Mouse (Mus musculus): ENCODE data around the gene Gypa. TPM values are rescaled to one million over a fixed set of nuclear protein-coding genes. Genes with fewer than 3 reads are reported as not detected.

Gene Gypa
- under 1 TPM in 1 of 2 experiments, not detected in 1; 0.19 TPM for total RNA-seq (2021)
- long read RNA-seq, experiment 1: 0 reads
- long read RNA-seq, experiment 2: 0 reads

DNA sequence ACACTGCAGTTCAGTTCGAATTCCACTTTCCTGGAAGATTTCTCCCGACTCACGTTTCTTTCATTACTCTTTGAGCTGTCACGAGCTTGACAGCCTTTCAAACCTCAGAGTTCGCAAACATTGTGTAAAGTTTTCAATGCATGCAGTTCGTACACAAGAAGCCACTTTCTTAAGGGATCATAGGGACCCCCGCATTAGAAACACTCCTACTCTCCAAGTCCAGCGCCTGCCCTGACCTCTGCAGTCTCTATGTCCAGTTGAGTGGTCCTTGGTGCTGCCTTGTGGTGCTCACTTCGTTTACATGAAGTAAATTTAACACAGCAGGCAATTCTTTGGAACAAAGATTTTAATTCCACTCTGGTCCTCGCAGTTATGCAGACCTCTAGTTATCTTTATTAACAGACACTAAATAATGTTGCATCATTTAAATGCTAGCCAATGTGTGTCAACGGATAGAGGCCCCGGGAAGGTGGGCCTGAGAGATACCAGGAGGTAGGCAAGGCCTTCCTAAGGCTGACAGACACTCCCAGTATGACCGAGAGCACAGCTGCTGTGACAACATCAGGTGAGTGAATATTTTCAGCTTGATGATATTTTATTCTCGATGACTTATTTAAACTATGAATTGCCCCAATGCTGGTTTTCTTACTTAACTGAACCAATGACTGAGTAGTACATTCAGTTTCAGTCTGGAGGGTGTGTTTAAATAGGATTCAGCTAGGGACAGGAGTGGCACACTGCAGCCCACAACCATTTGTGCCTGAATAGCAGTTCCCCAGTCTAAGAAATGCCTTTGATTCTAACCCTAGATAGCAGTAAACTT, at the start of gene Gypa:
TSS of gene Gypa (plus strand) at position 259 of the 823 bp plus-strand sequence.
- DNase-seq: no peak

DNA sequence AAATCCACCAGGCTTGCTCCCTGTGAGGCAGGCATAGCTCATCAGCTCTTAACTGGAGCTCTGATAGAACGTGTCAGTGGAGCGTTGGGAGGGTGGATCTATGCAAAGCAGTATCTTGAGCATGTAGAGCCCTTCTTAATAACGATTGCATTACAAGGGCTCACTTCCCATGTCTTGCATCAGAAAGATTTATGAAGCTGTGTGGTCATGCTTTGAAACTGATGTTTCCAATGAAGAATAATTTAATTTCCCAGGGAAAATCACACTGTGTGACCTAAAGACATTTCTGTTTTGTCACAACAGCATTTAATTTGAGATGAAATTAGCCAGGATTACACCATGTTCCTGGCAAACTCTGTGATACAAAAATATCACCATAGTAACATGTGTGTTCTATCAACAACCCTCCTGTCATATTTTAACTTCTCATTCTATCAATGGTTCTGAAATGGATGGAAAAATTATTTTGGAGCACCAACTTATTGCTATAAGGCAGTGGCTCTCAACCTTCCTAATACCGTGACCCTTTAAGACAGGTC, 49.0 kb upstream of the Gypa start:
- no peak for DNase-seq

DNA sequence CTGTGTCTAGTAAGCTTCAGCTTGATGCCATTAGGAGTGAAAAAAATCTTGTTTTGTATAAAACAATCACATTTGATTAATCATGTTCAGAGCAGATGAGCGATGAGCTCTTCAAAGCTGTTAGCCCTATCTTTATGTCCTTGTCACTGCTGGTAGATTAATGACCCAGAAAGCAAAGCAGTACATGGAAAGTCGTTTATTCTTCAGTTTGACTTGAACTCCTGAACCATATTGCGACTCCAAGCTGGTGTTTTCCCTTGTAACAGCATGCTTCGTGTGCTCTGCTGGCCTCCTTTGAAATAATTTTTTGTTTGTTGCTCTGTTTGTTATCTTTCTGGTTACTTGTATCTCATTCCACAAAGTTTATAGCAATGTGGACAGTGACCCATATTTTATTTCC, 46.4 kb upstream of the Gypa start:
- no peak for DNase-seq

DNA sequence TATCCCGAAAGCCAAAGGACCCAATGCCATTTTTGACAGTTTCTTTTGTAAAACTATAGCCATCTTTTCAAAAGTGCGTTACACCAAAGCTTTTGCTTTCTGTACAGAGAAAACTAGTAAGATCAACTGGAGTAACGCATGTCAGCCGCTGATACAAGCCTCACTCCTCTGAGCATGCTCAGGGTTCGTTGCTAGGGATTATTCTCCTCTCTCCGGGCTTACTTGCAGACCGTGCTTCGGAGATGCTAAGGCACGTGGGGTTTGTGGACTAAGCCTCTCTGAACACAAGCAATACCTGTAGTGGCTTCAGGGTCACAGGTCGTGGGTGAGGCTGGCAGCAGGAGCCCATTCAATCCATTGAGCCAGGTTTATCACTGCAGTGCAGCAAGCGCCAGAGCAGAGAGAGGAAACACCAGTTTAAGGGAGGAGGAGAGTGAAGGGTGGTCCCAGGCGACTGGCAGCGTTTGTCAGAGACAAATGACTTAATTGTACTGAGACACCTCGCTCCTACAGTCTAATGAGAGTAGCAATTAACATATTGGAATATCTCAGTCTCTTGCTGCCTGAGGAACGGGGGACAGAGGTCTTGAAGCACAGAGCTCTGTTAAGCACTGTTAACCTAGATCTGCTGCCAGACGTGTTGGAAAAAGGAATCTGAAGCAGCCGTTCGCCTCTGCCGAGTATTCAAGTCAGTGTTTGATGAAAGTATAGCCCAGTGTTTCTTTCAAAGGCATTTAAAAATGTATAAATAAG, 41.5 kb upstream of the Gypa start:
- DNase-seq: no peak

DNA sequence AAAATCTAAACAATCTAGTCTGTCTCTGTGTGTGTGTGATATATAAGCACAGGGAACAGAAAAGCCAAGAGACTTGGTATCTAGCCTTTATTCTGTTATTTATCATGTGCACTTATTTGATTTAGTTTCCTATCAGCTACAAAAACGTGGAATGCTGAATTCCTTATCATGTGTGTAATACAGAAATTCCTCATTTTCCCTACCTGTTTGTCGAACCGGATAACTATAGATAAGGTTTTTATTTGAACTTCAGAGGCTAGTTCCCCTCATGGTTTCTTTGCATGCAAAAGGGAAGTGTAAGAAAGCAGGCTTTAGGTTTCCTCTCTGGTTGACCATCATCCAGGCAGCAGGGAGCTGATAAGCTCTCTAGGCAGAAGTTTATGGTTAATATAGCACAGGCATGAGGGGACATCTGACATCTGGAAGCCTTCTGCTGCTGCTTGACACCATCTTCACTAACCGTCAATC, 30.1 kb upstream of the Gypa start:
- no peak for DNase-seq

DNA sequence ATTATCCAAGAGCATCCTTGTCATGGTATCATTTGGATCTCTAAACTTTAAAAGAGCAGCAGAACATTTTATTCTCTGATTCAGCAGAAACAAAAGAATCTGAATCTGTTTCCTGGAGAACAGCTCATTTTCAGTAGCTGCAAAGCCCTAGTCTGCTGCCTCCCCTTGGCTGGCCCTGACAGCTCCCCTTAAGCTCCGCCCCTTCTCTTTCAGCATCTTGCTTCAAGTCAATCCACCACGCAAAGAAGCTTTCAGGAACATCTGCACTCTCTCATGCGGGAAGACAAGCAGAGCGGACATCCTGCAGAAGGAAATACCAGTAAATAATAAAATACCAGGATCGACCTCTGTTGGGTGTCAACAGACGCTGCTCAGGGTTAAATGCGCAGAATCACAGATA, 18.6 kb upstream of the Gypa start:
- DNase-seq: no peak

DNA sequence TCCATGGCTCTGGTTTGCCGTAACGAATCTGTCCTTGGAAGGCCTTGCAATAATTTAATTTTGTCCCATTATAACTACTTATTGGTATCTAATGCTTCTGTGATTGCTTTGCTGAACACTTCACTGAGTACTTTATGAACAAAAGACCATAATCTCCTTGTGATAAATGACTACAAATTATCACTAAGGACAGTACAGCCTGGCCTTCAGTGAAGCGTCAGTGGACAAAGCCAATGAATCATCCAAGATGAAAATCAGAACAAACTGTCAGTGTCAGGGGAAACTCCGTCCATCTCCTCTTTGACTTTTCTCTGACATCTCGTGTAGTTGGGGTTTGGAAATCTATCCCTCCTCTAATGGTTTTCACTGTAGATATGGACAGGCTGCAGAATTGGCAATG, 15.4 kb upstream of the Gypa start:
- no peak for DNase-seq

DNA sequence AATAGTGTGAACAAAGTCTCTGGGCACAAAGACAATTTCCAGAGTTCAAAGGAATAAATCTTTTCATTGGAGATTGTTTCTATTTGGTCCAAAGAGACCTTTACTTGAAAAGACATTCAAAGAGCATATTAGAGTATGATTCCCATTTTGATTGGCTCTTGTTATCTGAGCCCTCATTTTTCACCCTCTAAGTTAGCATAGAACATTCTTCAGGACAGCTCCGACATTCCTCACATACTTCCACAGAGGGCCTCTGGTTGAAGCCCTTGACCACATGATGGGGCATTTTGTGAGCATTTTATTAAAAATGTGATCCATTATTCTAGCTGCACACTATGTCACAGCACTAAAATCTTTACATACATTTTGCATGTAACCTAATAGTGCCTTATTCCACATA, 14.5 kb upstream of the Gypa start:
- no peak for DNase-seq

DNA sequence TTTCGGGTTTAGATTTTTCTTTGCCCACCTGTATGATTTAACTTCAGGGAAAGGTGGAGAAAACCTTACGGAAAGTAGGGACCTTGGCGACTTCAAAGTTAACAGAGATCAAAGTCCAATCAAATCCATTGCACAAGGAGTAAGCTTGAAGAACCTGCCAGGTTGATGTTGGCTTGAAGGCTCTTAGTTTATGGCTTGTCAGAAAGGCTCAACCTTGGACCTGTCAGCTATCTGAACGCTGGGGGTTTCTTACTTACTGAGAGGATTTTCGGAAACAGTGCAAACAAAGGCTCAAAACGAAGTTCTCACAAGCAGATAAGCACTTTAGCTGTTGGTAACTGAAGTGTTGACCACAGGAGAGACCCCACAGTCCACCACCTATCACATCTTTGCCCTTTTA, 11.4 kb upstream of the Gypa start:
- DNase-seq: no peak

DNA sequence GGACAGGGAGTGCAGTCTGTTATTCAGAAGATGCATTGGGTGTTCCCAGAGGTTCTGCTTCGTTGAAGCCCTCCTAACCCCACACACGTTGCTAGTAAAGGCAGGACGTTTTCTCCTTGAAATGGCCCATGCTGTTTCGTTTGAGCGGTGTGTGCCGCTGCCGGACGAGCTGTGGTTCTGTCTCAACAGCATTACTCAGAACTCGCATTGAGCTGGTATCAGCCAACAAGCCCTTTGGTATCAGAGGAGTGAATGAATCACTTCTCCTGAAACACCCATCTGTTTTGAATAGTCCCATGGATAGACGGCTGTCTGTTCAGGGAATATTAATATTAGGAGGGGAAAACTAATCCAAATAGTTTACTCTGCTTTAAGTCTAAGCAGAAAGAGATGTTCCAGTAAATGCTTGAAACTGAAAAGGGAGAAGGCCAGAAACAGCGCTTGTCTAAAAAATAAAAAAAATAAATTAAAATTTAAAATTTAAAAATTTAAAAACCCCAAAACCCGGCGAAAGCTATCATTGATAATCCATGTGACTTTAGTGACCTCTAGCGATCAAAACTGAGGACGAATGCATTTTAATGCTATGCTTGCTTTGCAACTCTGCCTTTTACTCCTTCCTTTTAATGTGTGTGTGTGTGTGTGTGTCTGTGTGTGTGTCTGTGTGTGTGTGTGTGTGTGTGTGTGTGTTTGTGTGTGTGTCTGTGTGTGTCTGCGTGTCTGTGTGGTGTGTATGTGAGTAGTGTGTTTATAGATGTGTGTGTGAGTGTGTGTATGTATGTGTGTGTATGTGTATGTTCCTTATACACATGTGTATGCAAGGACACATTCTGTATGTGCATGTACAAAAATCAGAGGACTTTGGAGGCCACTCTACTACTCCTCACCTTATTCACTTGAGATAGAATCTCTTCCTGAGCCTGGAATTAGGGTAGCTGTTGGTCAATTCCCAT, 10.5 kb upstream of the Gypa start:
- DNase-seq: no peak

DNA sequence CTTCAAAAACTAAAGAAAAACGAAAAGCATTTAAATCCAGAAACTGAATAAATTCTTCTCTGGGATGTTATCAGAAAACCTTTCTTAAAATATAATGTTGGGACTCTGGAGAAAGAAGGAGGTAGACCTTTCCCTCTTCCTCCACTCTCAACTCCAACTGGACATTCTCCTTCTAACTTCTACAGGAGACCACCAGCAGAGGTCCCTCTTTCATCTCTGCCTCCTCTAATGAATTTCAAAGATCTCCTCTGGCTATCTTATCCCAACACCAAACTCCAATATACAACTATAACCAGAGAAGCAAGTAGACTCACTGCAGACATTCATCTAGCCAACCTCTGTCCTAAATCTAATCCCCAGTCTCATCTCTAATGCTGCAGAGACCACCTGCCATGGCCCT, 2.0 kb upstream of the Gypa start:
- no peak for DNase-seq

DNA sequence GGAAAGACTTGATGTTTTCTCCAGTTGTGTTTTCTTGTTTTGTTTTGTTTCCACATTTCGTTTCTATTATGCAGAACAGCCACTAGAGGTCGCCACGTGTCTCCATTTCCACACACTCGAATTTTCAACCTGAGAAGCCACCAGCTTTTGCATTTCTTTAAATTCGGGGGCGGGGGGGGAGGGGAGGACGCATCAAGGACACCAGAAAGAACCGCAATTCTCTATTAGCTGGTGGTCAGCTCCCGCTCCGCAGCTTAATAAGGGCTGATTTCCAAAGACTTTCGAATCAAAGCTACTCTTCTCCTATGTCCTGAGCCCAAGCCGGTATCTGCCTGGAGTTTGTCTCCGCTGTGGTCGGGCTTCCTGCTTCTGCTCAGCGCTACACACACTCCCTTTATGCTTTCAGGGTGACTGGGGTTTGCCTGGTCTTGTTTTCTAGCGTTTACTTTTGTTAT, 567 bp upstream of the Gypa start:
- DNase-seq: no peak

DNA sequence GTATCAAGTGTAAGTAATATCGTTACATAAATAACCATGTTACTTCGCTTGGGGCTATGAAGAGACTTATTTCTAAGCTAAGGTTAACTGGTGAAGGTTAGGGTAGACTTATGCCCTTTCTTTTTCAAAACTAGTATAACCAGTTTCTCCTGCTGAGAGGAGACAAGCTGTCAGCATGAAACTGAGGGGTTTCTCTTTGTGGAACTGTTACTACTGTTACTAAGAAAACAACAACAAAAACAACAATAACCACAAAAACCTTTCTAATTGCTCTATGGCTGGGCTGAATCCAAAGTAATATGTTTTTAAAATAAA, 722 bp downstream of the Gypa start:
- DNase-seq: no peak

DNA sequence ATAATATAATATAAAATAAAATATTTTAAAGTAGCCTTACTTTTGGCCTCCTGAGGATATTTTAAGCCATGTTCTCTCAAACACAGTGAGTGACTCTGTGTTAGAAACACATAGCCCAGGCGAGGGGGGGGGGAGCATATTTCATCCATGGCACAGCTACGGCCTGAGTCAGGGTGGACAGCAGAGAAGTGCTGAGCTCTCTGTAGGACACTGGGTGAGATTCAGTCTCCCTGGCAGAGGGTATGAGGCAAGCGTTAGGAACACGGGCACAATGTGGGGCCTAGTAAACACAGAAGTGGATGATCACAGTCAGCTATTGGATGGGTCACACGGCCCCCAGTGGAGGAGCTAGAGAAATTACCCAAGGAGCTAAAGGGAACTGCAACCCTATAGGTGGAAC, 1.2 kb downstream of the Gypa start:
- no peak for DNase-seq

DNA sequence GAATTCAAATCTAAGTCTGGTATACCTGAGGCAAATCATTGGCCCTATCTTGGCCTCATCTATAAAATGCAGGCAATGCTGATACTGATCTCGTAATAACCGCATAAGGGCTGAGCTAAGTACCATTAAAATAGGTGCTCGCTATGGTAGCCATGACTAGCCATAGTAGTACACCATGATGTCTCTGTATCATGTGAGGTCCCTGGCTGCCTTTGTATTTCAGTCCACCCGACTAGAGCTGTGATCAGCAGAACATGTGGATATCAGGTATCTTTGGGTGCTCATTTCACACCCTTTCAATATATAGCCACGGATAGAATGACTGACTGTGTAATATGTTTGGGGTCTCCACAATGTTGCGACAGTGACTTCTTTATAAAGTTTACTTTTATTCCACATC, 1.9 kb downstream of the Gypa start:
- no peak for DNase-seq

DNA sequence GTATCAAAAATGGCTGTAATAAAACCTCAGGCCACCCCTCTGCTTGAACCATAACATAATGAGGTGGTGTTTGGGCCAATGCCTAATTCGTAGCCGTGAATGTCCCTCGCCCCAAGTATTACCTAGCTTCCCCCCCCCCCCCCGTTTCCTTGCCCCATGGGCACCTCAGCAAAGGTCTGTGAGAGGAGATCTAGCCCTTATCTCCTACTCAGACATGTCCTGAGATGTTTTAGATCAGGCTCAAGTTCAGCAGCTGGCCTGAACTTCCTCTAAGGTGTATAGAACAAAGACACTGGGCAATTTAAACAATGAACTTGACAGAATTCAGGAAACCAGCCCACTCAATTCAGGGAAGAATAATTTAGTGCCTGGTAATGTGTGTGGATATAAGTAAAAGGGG, 3.7 kb downstream of the Gypa start:
- DNase-seq: no peak

DNA sequence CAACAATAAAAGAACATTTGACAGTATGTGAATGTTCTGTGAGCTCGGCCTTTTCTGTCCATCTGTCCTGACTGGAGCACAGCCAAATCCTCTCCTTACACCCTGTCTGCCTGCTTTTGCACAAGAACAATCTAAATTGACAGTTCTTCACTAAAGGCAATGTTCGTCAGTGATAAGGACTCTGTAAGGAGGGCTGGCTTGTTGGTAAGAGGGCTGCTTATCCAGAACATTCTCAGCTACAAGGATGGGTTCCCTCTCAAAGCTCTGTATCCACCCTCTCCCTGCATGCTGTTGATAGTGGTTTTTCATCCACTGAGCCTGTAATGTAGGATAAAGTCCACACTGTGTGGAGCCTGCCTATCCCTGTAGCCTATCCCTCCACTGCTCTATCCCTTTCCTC, 6.7 kb downstream of the Gypa start:
- DNase-seq: no peak

DNA sequence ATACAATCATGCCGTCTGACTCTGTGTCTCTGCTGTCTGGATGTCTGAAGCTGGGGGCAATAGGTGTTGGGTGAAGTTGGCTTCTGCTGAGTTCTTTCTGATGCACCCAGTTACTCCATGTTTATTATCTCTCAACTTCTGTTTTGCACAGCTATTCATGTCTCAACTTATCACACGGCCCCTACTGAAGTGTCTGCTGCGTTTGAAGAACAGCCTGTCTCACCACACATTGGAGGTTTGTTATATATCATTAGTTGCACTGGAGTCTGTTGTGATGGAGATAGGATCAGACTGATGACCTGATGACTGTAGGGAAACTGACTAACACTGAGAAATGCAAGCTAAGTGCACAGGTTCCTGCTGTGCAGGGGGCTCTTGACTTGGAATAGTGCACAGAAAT, 7.2 kb downstream of the Gypa start:
- DNase-seq: no peak

DNA sequence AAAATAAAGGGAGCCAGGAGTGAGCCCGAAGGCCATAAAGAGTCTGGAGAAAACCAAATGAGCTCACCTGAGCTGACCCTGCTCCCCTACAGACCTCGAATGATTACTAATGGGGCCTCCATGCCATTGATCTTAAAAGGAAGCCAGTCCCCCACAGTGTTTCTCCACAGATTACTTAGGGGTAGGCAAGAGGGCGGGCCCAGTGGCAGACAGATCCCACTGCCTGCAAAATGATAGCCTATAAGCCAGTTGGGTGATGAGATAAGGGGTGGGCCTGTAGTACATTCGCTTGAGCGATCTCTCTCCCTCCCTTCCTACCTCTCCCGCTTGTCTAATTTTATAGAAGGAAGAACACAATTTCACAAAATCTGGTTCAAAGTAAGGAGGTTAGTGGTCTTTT, 7.7 kb downstream of the Gypa start:
- DNase-seq: no peak

DNA sequence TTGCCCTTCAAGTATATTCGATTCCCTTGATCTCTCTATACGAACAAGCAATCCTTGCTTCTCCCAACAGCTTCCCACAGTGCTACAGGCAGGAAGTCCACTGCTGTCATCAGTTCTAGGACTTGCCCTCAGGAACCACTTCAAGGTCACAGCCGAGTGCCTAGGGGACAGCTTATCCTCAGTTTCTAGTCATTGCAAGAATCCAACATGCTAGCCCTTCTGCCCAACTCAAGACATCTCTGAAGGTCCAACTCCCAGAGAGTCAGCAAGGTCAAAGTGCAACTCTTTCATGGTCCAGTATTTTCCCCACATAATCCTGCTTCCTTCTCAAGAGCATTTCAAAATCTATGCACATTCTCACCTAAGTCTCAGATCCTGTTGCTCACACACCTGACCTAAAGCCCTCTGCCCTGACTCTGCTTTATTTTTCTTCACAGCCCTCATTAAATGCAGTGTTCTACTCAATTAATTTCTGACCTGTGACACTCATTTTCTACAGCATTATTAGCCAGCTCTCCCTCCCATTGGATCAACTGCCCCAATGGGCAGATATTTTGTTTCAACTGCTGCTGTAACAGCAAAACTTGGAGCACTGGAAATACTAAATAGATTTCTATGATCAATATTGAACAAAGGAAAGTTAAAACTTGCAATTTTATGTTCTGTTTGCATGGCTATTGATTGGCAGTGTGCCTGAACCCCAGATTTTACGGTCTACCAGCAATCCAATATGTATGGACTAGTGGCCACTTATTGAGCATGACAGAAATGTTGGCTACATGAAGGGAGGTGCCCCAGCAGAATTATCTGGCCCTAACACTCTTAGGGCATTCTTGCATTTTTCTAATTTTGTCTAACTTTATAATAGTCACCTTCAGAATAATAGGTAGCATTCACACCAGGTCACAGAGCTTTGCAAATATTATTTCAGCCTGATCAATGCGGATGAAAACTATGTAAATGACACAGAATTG, 33.1 kb downstream of the Gypa start:
- DNase-seq: no peak

DNA sequence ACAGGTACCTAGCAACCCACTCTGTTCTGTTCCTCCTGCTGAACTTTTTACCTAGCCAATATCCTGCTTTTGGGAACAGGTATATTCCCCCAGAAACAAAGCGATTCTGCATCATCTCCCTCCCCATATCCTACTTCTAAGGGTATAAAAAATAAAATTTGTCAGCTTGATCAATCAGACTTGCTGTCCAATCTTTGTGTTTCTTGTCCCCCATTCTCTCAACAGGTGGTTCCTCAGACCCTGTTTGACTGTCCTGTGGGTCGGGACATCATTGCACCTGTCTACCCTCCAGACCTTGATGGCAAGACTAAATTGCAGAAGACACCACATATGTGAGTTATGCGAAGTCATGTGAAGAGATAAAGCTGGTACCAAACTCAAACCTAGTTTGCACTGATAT, 48.3 kb downstream of the Gypa start:
- no peak for DNase-seq
